Mouse (Mus musculus): Measurements from ENCODE around the gene Wrnip1.

The Wrnip1 gene

DNA sequence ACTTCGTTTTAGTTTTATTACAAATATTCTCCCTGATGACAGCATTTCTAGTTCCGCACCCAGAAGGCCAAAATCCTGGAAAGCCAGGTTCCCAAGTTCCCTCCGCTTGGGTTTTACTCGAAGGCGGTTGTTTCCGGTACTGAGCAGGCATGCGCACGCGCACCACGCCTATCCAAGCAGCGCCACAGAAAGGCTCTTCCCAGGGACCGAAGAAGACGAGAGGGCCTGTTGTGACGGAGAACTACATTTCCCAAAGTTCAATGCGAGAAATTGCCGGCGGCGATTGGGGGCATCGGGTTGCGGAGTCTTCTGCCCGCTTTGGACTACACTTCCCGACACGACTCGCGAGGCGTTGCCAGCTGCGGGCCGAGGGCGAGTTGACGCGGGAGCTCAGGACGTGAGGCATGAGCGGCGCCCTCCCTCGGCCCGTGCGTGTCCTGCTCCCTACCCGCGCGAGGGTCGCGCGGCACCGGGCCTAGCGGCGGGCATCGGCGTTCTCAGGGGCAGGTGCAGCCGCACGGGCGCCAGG lies at the start of gene Wrnip1:
Wrnip1 (plus strand) TSS at position 346 of the 529 bp plus-strand sequence.
- peak within 1 kb of the TSS; percentile 90 for H3K4me3 ChIP-seq (replicated peaks; ENCODE audit: low read length)
- H3K9me3 ChIP-seq (ENCODE audit: low read length): no peaks in the 10 kb centered on the region
- H3K4me1 ChIP-seq (replicated peaks; ENCODE audit: low read depth, low read length): peaks cover 29% of the 10 kb centered on the region
- no peak for TF ChIP-seq POU5F1 (IDR thresholded peaks at IDR 0.05; ENCODE audit: borderline replicate concordance, low read length)
- TF ChIP-seq CTCF (conservative IDR thresholded peaks at IDR 0.05; ENCODE audit: low read length): no peak
- no peak for TF ChIP-seq NANOG (IDR thresholded peaks at IDR 0.05; ENCODE audit: borderline replicate concordance, low read length)
- H3K36me3 ChIP-seq (ENCODE audit: insufficient read depth, low read length): peaks cover 33% of the 10 kb centered on the region
- H3K27me3 ChIP-seq (ENCODE audit: insufficient read depth, low read length): peaks cover 14% of the 10 kb centered on the region

DNA sequence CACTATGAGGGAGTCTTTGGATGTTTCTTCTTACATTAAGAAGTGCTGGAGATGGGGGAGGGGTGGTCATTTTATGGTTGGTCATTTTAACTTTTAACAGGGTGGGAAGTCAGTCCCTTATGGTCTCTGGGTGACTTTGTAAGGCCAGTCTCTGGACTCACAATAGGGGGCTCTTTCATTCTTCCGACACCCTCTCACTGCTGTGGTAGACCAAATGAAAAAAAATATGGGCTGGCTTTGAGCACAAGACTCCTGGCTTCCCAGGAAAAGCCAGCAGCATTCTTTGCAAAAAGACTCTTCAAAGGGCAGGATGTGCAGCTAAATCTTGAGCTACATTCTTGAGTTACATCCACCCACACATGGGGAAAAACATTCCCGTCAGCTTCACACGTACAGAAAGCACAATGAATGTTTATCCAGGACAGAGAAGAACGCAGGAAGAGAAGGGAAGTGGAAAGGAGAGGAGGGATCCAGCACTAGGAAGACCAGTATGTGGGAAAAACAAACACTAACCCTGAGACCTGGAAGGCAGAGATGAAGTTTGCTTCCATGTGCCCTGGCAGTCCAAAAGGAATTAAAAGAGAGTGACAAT lies 49.7 kb upstream of the Wrnip1 start:
- no peak overlapping the region for H3K4me3 ChIP-seq (replicated peaks; ENCODE audit: low read length)

DNA sequence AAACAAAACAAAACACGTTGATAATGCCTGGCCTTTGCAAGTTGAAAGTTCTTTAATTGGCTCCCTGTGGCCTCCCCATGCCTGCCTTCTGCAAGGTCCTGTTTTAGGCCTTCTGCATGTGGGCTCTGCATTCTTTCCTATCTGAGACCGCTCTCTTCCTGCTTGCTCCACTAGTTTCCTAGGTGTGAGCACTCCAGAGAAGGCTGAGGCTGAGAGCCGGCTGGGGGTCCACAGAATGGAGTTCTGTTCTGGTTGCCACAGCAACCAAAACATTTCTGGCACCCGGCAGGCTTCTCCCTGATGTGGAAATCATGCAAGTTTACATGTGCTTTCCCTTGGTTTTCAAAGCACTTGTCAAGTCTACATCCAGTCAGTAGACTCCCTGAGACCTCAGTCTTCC lies 42.8 kb upstream of the Wrnip1 start:
- no peaks in the 10 kb centered on the region for H3K36me3 ChIP-seq (ENCODE audit: insufficient read depth, low read length)
- no peak overlapping the region for H3K4me3 ChIP-seq (replicated peaks; ENCODE audit: low read length)
- H3K27me3 ChIP-seq (ENCODE audit: insufficient read depth, low read length): 0 out of 2 replicates have a peak, but pooled peaks cover 2% of the 10 kb centered on the region
- no peak for TF ChIP-seq NANOG (IDR thresholded peaks at IDR 0.05; ENCODE audit: borderline replicate concordance, low read length)
- TF ChIP-seq CTCF (conservative IDR thresholded peaks at IDR 0.05; ENCODE audit: low read length): no peak
- no peak for TF ChIP-seq POU5F1 (IDR thresholded peaks at IDR 0.05; ENCODE audit: borderline replicate concordance, low read length)
- H3K4me1 ChIP-seq (replicated peaks; ENCODE audit: low read depth, low read length): peaks cover 4% of the 10 kb centered on the region
- no peaks in the 10 kb centered on the region for H3K9me3 ChIP-seq (ENCODE audit: low read length)

More for the DNA sequence above, 49.7 kb upstream of the Wrnip1 start:
- no peaks in the 10 kb centered on the region for H3K36me3 ChIP-seq (ENCODE audit: insufficient read depth, low read length)
- H3K4me1 ChIP-seq (replicated peaks; ENCODE audit: low read depth, low read length): no peaks in the 10 kb centered on the region
- TF ChIP-seq CTCF (conservative IDR thresholded peaks at IDR 0.05; ENCODE audit: low read length) (no peak), NANOG (IDR thresholded peaks at IDR 0.05; ENCODE audit: borderline replicate concordance, low read length) (no peak), POU5F1 (IDR thresholded peaks at IDR 0.05; ENCODE audit: borderline replicate concordance, low read length) (no peak)
- H3K27me3 ChIP-seq (ENCODE audit: insufficient read depth, low read length): no peaks in the 10 kb centered on the region
- H3K9me3 ChIP-seq (ENCODE audit: low read length): no peaks in the 10 kb centered on the region

DNA sequence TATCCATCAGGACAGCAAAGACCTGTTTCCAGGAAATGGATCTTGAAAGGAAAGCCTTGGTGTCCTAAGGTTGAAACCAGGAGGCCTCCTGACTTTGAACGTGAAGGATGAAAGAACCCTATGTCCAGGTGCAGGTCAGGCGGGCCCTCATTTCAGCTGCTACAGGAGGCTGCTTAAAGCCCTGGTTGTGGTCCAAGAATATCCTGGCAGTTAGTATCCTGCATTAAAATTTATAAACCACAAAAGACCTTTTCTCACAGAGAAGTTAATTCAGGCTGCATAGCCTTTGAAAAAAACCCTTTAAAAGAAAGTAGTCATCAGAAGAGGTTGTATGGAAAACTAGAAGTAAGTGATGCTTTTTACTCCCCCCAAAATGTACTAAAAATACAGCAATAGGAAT lies 41.0 kb upstream of the Wrnip1 start:
- Histone ChIP-seq H3K4me1 (replicated peaks; ENCODE audit: low read depth, low read length) (peaks cover 17% of the 10 kb centered on the region), H3K4me3 (replicated peaks; ENCODE audit: low read length) (no peak overlapping the region), H3K9me3 (ENCODE audit: low read length) (no peaks in the 10 kb centered on the region), H3K36me3 (ENCODE audit: insufficient read depth, low read length) (no peaks in the 10 kb centered on the region), H3K27me3 (ENCODE audit: insufficient read depth, low read length) (0 out of 2 replicates have a peak, but pooled peaks cover 2% of the 10 kb centered on the region)
- no peak for TF ChIP-seq POU5F1 (IDR thresholded peaks at IDR 0.05; ENCODE audit: borderline replicate concordance, low read length)
- no peak for TF ChIP-seq NANOG (IDR thresholded peaks at IDR 0.05; ENCODE audit: borderline replicate concordance, low read length)
- TF ChIP-seq CTCF (conservative IDR thresholded peaks at IDR 0.05; ENCODE audit: low read length): no peak

DNA sequence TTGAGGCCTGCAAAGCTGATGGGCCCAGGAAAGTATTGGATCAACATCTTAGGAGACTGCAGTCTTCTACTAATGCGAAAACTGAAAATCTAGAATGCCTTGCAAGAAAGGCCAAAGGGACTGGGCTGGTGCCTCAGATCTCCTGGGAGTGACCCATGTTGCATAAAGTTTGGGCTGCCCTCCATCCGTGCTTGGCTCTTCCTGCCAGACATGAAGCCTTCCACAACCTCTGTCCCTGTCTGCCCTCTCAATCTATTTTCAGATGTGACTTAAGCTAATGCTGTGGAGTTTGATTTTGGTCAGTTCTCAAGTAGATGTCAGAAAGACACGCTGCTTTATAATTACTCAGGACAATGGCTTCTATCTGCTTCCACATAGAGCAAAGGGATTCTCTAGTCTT lies 38.7 kb upstream of the Wrnip1 start:
- H3K27me3 ChIP-seq (ENCODE audit: insufficient read depth, low read length): 0 out of 2 replicates have a peak, but pooled peaks cover 2% of the 10 kb centered on the region
- no peaks in the 10 kb centered on the region for H3K36me3 ChIP-seq (ENCODE audit: insufficient read depth, low read length)
- peaks cover 22% of the 10 kb centered on the region for H3K4me1 ChIP-seq (replicated peaks; ENCODE audit: low read depth, low read length)
- no peaks in the 10 kb centered on the region for H3K9me3 ChIP-seq (ENCODE audit: low read length)
- H3K4me3 ChIP-seq (replicated peaks; ENCODE audit: low read length): no peak overlapping the region
- TF ChIP-seq CTCF (conservative IDR thresholded peaks at IDR 0.05; ENCODE audit: low read length) (no peak), NANOG (IDR thresholded peaks at IDR 0.05; ENCODE audit: borderline replicate concordance, low read length) (no peak), POU5F1 (IDR thresholded peaks at IDR 0.05; ENCODE audit: borderline replicate concordance, low read length) (no peak)

DNA sequence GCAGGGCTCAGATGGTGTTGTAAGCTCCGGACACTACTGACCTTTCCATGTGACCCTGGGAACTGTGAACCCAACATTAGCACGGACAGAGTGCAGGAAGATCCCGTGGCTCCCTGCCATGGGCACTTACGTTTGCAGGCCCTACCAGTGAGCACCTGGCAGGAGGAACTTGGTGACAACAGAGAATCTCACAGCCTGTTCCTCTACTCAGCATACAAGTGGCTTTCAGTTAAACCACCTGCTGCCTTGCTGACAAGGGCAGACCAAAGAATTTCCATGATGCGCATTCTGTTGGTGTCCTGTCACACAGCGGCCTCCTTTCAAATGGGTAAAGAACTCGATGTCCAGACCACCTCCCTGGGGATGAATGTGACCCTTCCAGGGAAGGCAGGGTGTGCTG lies 37.4 kb upstream of the Wrnip1 start:
- TF ChIP-seq POU5F1 (IDR thresholded peaks at IDR 0.05; ENCODE audit: borderline replicate concordance, low read length) (no peak), CTCF (conservative IDR thresholded peaks at IDR 0.05; ENCODE audit: low read length) (no peak), NANOG (IDR thresholded peaks at IDR 0.05; ENCODE audit: borderline replicate concordance, low read length) (no peak)
- Histone ChIP-seq H3K36me3 (ENCODE audit: insufficient read depth, low read length) (no peaks in the 10 kb centered on the region), H3K4me1 (replicated peaks; ENCODE audit: low read depth, low read length) (peaks cover 22% of the 10 kb centered on the region), H3K4me3 (replicated peaks; ENCODE audit: low read length) (no peak overlapping the region), H3K27me3 (ENCODE audit: insufficient read depth, low read length) (0 out of 2 replicates have a peak, but pooled peaks cover 2% of the 10 kb centered on the region), H3K9me3 (ENCODE audit: low read length) (no peaks in the 10 kb centered on the region)

DNA sequence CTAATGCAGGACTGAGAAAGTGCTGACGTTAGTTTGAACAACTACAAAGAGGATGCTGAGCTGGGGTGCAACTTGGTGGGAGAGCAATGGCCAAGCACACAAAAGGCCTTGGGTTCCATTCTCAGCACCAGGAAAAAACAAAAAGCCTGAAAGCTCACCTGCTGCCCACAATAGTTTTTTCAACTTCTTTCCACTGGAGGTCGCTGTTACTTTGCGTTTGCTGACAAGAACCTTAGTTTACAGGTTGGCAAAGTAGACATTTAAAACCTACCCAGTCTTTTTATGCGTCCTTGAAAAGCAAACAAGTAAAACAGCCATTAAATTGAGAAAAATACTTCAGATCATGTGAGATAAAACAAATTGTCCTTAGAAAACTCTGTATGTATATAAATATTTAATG lies 33.7 kb upstream of the Wrnip1 start:
- no peaks in the 10 kb centered on the region for H3K27me3 ChIP-seq (ENCODE audit: insufficient read depth, low read length)
- TF ChIP-seq POU5F1 (IDR thresholded peaks at IDR 0.05; ENCODE audit: borderline replicate concordance, low read length): no peak
- TF ChIP-seq NANOG (IDR thresholded peaks at IDR 0.05; ENCODE audit: borderline replicate concordance, low read length): no peak
- TF ChIP-seq CTCF (conservative IDR thresholded peaks at IDR 0.05; ENCODE audit: low read length): peak; percentile 71
- H3K4me3 ChIP-seq (replicated peaks; ENCODE audit: low read length): no peak overlapping the region
- H3K36me3 ChIP-seq (ENCODE audit: insufficient read depth, low read length): no peaks in the 10 kb centered on the region
- H3K4me1 ChIP-seq (replicated peaks; ENCODE audit: low read depth, low read length): peaks cover 24% of the 10 kb centered on the region
- H3K9me3 ChIP-seq (ENCODE audit: low read length): no peaks in the 10 kb centered on the region

DNA sequence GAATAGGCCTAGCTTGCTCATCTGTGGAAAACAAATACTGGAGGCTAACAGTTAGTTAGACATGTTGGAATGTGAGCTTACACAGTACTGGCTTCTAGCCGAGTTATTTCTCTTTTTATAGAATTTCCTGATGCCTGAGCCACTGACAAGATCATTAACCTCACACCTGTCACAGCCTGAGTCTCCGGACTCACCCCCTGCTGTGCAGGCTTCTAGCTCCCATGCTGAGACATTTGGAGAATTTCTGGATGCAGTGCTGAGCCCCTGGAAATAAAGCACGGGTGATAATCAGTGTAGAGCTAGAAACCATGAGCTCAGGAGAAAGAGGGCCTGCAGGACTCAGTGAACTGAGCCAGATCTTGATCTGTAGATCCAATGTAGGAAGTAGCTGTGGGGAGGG lies 31.9 kb upstream of the Wrnip1 start:
- no peaks in the 10 kb centered on the region for H3K36me3 ChIP-seq (ENCODE audit: insufficient read depth, low read length)
- H3K4me1 ChIP-seq (replicated peaks; ENCODE audit: low read depth, low read length): peaks cover 14% of the 10 kb centered on the region; the same call in 1 of the 2 replicates
- no peaks in the 10 kb centered on the region for H3K9me3 ChIP-seq (ENCODE audit: low read length)
- H3K27me3 ChIP-seq (ENCODE audit: insufficient read depth, low read length): no peaks in the 10 kb centered on the region
- H3K4me3 ChIP-seq (replicated peaks; ENCODE audit: low read length): no peak overlapping the region
- TF ChIP-seq NANOG (IDR thresholded peaks at IDR 0.05; ENCODE audit: borderline replicate concordance, low read length) (no peak), POU5F1 (IDR thresholded peaks at IDR 0.05; ENCODE audit: borderline replicate concordance, low read length) (no peak), CTCF (conservative IDR thresholded peaks at IDR 0.05; ENCODE audit: low read length) (no peak)

Data from E14TG2a.4 (cell line).